8 mouse cellular contexts compared by ENCODE assay signal in the genomic region with DNA sequence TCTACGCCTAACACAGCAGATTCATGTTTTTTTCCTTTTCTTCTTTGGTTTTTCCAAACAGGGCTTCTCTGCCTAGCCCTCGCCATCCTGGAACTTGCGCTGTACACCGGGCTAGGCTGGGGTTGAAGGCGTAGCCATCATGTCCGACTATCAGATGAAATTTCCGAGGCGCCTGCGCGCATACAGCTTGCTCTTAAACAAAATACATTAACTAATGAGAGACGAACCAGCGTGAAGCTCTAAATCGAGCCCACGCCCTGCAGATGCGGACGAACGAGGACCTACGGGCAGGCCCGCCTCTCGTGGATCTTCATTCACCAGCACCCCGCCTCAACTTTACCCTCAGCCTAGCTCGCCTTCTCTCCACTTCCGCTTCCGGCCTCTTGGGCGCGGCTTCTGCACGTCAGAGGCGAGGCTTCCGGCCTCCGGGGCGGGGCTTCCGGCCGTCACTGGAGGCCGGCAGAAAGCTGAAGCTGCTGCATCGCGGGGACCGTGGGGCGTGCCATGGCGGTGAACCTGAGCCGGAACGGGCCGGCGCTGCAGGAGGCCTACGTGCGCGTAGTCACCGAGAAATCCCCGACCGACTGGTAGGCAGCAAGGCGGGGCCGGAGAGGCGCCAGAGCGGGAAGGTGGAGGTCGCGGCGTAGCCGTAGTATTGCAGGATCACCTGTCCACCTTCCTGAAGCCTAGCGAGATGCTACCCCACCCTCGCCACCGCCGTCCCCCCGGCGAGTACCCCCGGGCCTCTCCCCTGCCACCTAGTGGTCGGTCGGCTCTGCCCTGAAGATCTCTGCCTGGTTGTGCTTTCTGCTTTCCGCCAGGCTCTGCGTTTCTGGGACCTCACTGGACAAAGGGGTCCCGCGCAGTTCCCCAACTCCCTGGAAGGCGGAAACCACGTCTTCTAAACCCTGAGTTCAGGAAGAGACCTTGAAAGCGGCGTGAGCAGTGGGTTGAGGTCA. TPM values are rescaled to one million over a fixed set of nuclear protein-coding genes. Genes with fewer than 3 reads are reported as not detected.
A peak's percentile ranks its signal among the peaks of the same experiment; 100 is the strongest.
DNase-seq lines count a peak whose midpoint lies in the region; ATAC-seq and TF ChIP-seq lines count a peak whose summit lies in the region.

A gene (plus strand): TSS at position 433 of the 959 bp plus-strand sequence.

- H3K27me3 ChIP-seq in embryonic facial prominence, embryonic 15.5 days = no peaks in the 10 kb centered on the region
- H3K27me3 ChIP-seq in limb, embryonic 14.5 days (ENCODE audit: control insufficient read depth, insufficient read depth, low read length) = no peaks in the 10 kb centered on the region
- no peaks in the 10 kb centered on the region for H3K27me3 ChIP-seq in midbrain, postnatal 0 days (ENCODE audit: insufficient read depth, low read length)

- ATAC-seq in embryonic facial prominence, embryonic 15.5 days (ENCODE audit: insufficient number of reproducible peaks, low FRiP score, low TSS enrichment, low read depth) = peak; percentile 93
- peak; percentile 97 for ATAC-seq in limb, embryonic 14.5 days (ENCODE audit: low FRiP score, low read depth)
- ATAC-seq in midbrain, postnatal 0 days (ENCODE audit: low FRiP score) = peak; percentile 94

- peak within 1 kb of the TSS; percentile 79 for H3K4me2 ChIP-seq in embryonic facial prominence, embryonic 15.5 days (replicated peaks)
- H3K4me2 ChIP-seq in limb, embryonic 14.5 days (replicated peaks; ENCODE audit: low read depth, low read length, severe bottlenecking) = peak within 1 kb of the TSS; percentile 93
- peak within 1 kb of the TSS; percentile 55 for H3K4me2 ChIP-seq in midbrain, postnatal 0 days (ENCODE audit: low read depth, low read length, poor library complexity, severe bottlenecking)

- H3K9ac ChIP-seq in embryonic facial prominence, embryonic 15.5 days = peak within 1 kb of the TSS; percentile 83
- peak within 1 kb of the TSS; percentile 82 for H3K9ac ChIP-seq in limb, embryonic 14.5 days (ENCODE audit: low read depth, low read length, severe bottlenecking)
- H3K9ac ChIP-seq in midbrain, postnatal 0 days (replicated peaks; ENCODE audit: low read length, poor library complexity, severe bottlenecking) = peak within 1 kb of the TSS; percentile 78

- peak; percentile 95; the same call in 1 of the 2 replicates for TF ChIP-seq POLR2A in bone marrow, adult 2 months (IDR thresholded peaks at IDR 0.05; ENCODE audit: borderline replicate concordance, control insufficient read depth, low read depth, low read length)
- peak; percentile 86; the same call in 1 of the 2 replicates for TF ChIP-seq POLR2A in limb, embryonic 14.5 days (IDR thresholded peaks at IDR 0.05; ENCODE audit: borderline replicate concordance, extremely low read depth, insufficient read depth, insufficient read length)

- DNase-seq in 416B (ENCODE audit: low read depth) = peak; percentile 97
- peak; percentile 97 for DNase-seq in heart, adult 8-10 months (ENCODE audit: low spot score)
- DNase-seq in kidney, adult 9 months = peak; percentile 97
- peak; percentile 95 for DNase-seq in limb, embryonic 14.5 days (ENCODE audit: low spot score)
- peak; percentile 95 for DNase-seq in midbrain, postnatal 0 days (ENCODE audit: low spot score)
- DNase-seq in spleen, postnatal 14 days (ENCODE audit: low spot score in 2 of 2) = peak; percentile 92 to 96

- peaks cover 8% of the 10 kb centered on the region for H3K4me1 ChIP-seq in bone marrow, adult 2 months (ENCODE audit: control insufficient read depth, insufficient read depth, low read length)
- H3K4me1 ChIP-seq in embryonic facial prominence, embryonic 15.5 days = peaks cover 22% of the 10 kb centered on the region
- peaks cover 18% of the 10 kb centered on the region for H3K4me1 ChIP-seq in limb, embryonic 14.5 days (ENCODE audit: control insufficient read depth, insufficient read depth, low read length)
- H3K4me1 ChIP-seq in midbrain, postnatal 0 days (ENCODE audit: insufficient read depth, low read length) = peaks cover 14% of the 10 kb centered on the region; the same call in 1 of the 2 replicates

- H3K9me3 ChIP-seq in embryonic facial prominence, embryonic 15.5 days (replicated peaks) = no peaks in the 10 kb centered on the region
- H3K9me3 ChIP-seq in limb, embryonic 14.5 days (ENCODE audit: control insufficient read depth, low read length) = no peaks in the 10 kb centered on the region
- no peaks in the 10 kb centered on the region for H3K9me3 ChIP-seq in midbrain, postnatal 0 days (ENCODE audit: low read length)

- H3K4me3 ChIP-seq in bone marrow, adult 2 months (replicated peaks; ENCODE audit: control insufficient read depth, low read depth, low read length) = peak within 1 kb of the TSS; percentile 93
- H3K4me3 ChIP-seq in embryonic facial prominence, embryonic 15.5 days (replicated peaks) = peak within 1 kb of the TSS; percentile 58
- H3K4me3 ChIP-seq in limb, embryonic 14.5 days (replicated peaks; ENCODE audit: low read length) = peak within 1 kb of the TSS; percentile 86
- H3K4me3 ChIP-seq in midbrain, postnatal 0 days (ENCODE audit: low read depth, low read length) = peak within 1 kb of the TSS; percentile 61

- H3K36me3 ChIP-seq in embryonic facial prominence, embryonic 15.5 days = peaks cover 22% of the 10 kb centered on the region
- H3K36me3 ChIP-seq in limb, embryonic 14.5 days (ENCODE audit: control insufficient read depth, insufficient read depth, low read length) = peaks cover 21% of the 10 kb centered on the region
- H3K36me3 ChIP-seq in midbrain, postnatal 0 days (ENCODE audit: insufficient read depth, low read length) = peaks cover 15% of the 10 kb centered on the region

- under 1% methylated on average over 74 of the region's 74 CpGs for WGBS in bone marrow, adult 2 months
- under 1% methylated on average over 74 of the region's 74 CpGs for WGBS in embryonic facial prominence, embryonic 15.5 days
- WGBS in limb, embryonic 14.5 days = under 1% methylated on average over 62 of the region's 74 CpGs
- WGBS in midbrain, postnatal 0 days = under 1% methylated on average over 74 of the region's 74 CpGs

- TF ChIP-seq CTCF in bone marrow, adult 2 months (IDR thresholded peaks at IDR 0.05; ENCODE audit: control insufficient read depth, insufficient read depth, low read length) = peak; percentile 61
- peak; percentile 77 for TF ChIP-seq CTCF in midbrain, postnatal 0 days (IDR thresholded peaks at IDR 0.05)

- peak within 1 kb of the TSS; percentile 100 for H3K27ac ChIP-seq in bone marrow, adult 2 months (ENCODE audit: control insufficient read depth, insufficient read depth, low read depth, low read length, poor library complexity)
- H3K27ac ChIP-seq in embryonic facial prominence, embryonic 15.5 days (replicated peaks) = peak within 1 kb of the TSS; percentile 93
- peak within 1 kb of the TSS; percentile 89 for H3K27ac ChIP-seq in limb, embryonic 14.5 days (replicated peaks; ENCODE audit: low read depth, low read length)
- H3K27ac ChIP-seq in midbrain, postnatal 0 days (ENCODE audit: low read depth, low read length) = peak within 1 kb of the TSS; percentile 88

RNA-seq across cellular contexts. Expression of the gene that starts here (rescaled TPM):
- polyA plus RNA-seq in bone marrow, adult 2 months (2011; ENCODE audit: insufficient read depth, insufficient read length, low replicate concordance, missing spikeins) = 48.8 and 72.4 TPM in 2 replicates
- 118 and 128 TPM in 2 replicates for polyA plus RNA-seq in embryonic facial prominence, embryonic 15.5 days (2015; fragmentation: Nextera tagmentation; extraction: Ambion mirVana)
- 10 to 100 TPM; 26.4 to 33.1 (median 28.8) TPM for total RNA-seq in heart, adult 8-10 months (2022)
- 85.4 and 89.9 TPM in 2 replicates for polyA plus RNA-seq in limb, embryonic 14.5 days (2012; rRNA removed)
- polyA plus RNA-seq in limb, embryonic 14.5 days (2014; fragmentation: Nextera tagmentation; extraction: Ambion mirVana) = 107 and 119 TPM in 2 replicates
- total RNA-seq in midbrain, postnatal 0 days (2014; rRNA removed) = 82.2 and 90.8 TPM in 2 replicates
- 135 and 143 TPM in 2 replicates for polyA plus RNA-seq in midbrain, postnatal 0 days (2015; fragmentation: Nextera tagmentation; extraction: Ambion mirVana)

Comparison
In these comparisons a context has a peak if more than half of its experiments do, and no peak if none do; other contexts are left out.
1. Peak in every context shown above with its lines: DNase-seq, ATAC-seq, H3K4me3 ChIP-seq and H3K27ac ChIP-seq.